Mouse (Mus musculus) testis, adult 2 months (tissue): ENCODE results near the gene Hoxa7. TPM values are rescaled to one million over a fixed set of nuclear protein-coding genes. Genes with fewer than 3 reads are reported as not detected.

Source experiments
- H3K27ac ChIP-seq: fragments of 200-500 bp; 2 replicates; pipeline ENCODE4 v1.5.1; 2012; ENCODE audit warnings: low read depth, low read length; ENCODE audit not compliant: control insufficient read depth, insufficient read depth
- H3K27me3 ChIP-seq: fragments of 200-500 bp; 2 replicates; pipeline ENCODE4 v1.6.1; 2012; ENCODE audit warnings: mild to moderate bottlenecking, low read length, moderate library complexity; ENCODE audit not compliant: control insufficient read depth, insufficient read depth
- H3K36me3 ChIP-seq: fragments of 200-500 bp; 2 replicates; pipeline ENCODE4 v1.6.1; 2012; ENCODE audit warnings: mild to moderate bottlenecking, low read length; ENCODE audit not compliant: control insufficient read depth, insufficient read depth
- H3K4me1 ChIP-seq: fragments of 200-500 bp; 2 replicates; pipeline ENCODE4 v1.6.1; 2012; ENCODE audit warnings: low read length; ENCODE audit not compliant: control insufficient read depth, insufficient read depth
- H3K4me3 ChIP-seq: fragments of 200-500 bp; 2 replicates; pipeline ENCODE4 v1.5.1; 2012; ENCODE audit warnings: low read depth, mild to moderate bottlenecking, low read length, moderate library complexity, mixed read lengths; ENCODE audit not compliant: control insufficient read depth
- CTCF ChIP-seq: fragments of 200-500 bp; IDR thresholded peaks from 2 replicates; pipeline ENCODE4 v1.5.1; 2012; ENCODE audit warnings: low read depth, mild to moderate bottlenecking, inconsistent platforms, low read length, moderate library complexity; ENCODE audit not compliant: control insufficient read depth, insufficient read depth, insufficient replicate concordance
- POLR2A ChIP-seq: fragments of 200-500 bp; IDR thresholded peaks from 2 replicates; pipeline ENCODE4 v1.6.1; 2012; ENCODE audit warnings: low read depth, mild to moderate bottlenecking, inconsistent platforms, low read length, moderate library complexity; ENCODE audit not compliant: control insufficient read depth
- polyA plus RNA-seq: library from polyadenylated mRNA; depleted of rRNA; stranded (reverse); fragments of >200 nt; gene quantifications from 2 replicates; pipeline ENCODE4 v1.2.3, GENCODE M21; 2012

Gene Hoxa7
- polyA plus RNA-seq, 1 experiment: 0.72 TPM

GRCm38 (mm10) chr6:52220865-52221310, 766 bp downstream of the Hoxa7 start:
- H3K36me3 ChIP-seq: no peaks in the 10 kb centered on the region
- TF ChIP-seq POLR2A (no peak), CTCF (no peak)
- peak overlapping the region; percentile 89 for H3K4me3 ChIP-seq
- H3K4me1 ChIP-seq: peaks cover 33% of the 10 kb centered on the region
- peaks cover 21% of the 10 kb centered on the region for H3K27me3 ChIP-seq
- H3K27ac ChIP-seq: no peak overlapping the region

DNA sequence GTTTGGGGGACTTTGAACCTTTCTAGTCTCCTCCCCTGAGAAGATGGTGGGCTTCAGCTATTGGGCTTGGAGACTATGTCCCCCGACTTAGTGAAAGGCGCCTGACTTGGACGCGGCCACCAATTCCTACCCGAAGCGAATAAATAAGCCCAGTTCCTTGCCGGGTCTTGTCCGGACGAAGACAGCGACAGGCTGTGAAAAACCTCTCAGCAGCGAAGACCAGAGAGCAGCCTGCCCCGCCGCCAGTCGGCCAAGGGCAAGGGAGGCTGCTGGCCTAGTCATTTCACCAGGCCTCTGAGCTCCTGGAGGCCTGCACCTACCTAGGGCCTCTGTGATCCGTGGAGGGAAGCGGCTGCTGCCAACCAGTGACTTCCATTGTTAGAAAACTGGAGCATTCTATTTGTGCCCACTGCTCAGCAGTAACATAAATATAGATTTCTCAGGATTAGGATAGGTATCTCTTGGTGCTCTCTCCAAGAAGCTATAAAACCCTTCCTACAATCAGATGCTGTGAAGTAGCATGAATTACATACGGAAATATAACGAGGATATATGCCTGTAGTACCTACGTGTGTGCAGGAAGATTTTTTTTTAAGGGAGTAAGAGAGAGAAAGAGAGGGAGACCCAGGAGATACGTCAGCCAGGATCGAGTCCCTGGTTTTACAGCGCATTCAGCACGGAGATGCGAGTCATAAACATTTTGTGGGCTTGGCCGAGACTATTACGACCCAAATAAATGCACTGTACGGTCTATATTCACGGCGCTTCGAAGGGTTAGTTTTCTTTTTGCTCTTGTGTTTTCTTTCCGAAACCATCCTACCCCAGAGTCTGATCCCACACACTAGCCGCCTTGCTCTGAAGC, 1.4 kb downstream of the Hoxa7 start:
- H3K27ac ChIP-seq: no peak overlapping the region
- no peak overlapping the region for H3K4me3 ChIP-seq
- peaks cover 34% of the 10 kb centered on the region for H3K4me1 ChIP-seq
- H3K27me3 ChIP-seq: peaks cover 17% of the 10 kb centered on the region
- no peaks in the 10 kb centered on the region for H3K36me3 ChIP-seq
- no peak for TF ChIP-seq POLR2A
- TF ChIP-seq CTCF: no peak

GRCm38 (mm10) chr6:52219234-52219942, 2.3 kb downstream of the Hoxa7 start:
- H3K36me3 ChIP-seq: no peaks in the 10 kb centered on the region
- H3K27ac ChIP-seq: no peak overlapping the region
- no peak overlapping the region for H3K4me3 ChIP-seq
- TF ChIP-seq CTCF (no peak), POLR2A (no peak)
- peaks cover 36% of the 10 kb centered on the region for H3K4me1 ChIP-seq
- peaks cover 11% of the 10 kb centered on the region for H3K27me3 ChIP-seq

- no peak for TF ChIP-seq POLR2A
- TF ChIP-seq CTCF: no peak
- no peak overlapping the region for H3K4me3 ChIP-seq
- no peak overlapping the region for H3K27ac ChIP-seq
- no peaks in the 10 kb centered on the region for H3K36me3 ChIP-seq
- H3K4me1 ChIP-seq: peaks cover 36% of the 10 kb centered on the region
- H3K27me3 ChIP-seq: peaks cover 9% of the 10 kb centered on the region
These were observed 2.9 kb downstream of the Hoxa7 start for GRCm38 (mm10) chr6:52218643-52219215.

- no peak overlapping the region for H3K27ac ChIP-seq
- H3K27me3 ChIP-seq: peaks cover 9% of the 10 kb centered on the region
- peak overlapping the region; percentile 49; the same call in 1 of the 2 replicates for H3K4me3 ChIP-seq
- TF ChIP-seq CTCF: no peak
- TF ChIP-seq POLR2A: no peak
- H3K4me1 ChIP-seq: peaks cover 36% of the 10 kb centered on the region
- H3K36me3 ChIP-seq: no peaks in the 10 kb centered on the region
These were observed 3.6 kb downstream of the Hoxa7 start for GRCm38 (mm10) chr6:52217895-52218642.

GRCm38 (mm10) chr6:52217459-52217768, 4.2 kb downstream of the Hoxa7 start:
- Histone ChIP-seq H3K27me3 (peaks cover 12% of the 10 kb centered on the region), H3K4me3 (peak overlapping the region; percentile 49), H3K27ac (no peak overlapping the region), H3K36me3 (no peaks in the 10 kb centered on the region), H3K4me1 (peaks cover 38% of the 10 kb centered on the region)
- no peak for TF ChIP-seq CTCF
- no peak for TF ChIP-seq POLR2A

GRCm38 (mm10) chr6:52216691-52217458, 4.8 kb downstream of the Hoxa7 start:
- TF ChIP-seq CTCF (no peak), POLR2A (no peak)
- Histone ChIP-seq H3K27me3 (peaks cover 12% of the 10 kb centered on the region), H3K27ac (no peak overlapping the region), H3K36me3 (no peaks in the 10 kb centered on the region), H3K4me1 (peaks cover 33% of the 10 kb centered on the region), H3K4me3 (peak overlapping the region; percentile 49)
